Mouse (Mus musculus): ENCODE results near the gene Tinagl1. TPM values are rescaled to one million over a fixed set of nuclear protein-coding genes. Genes with fewer than 3 reads are reported as not detected.

The Tinagl1 gene
- polyA plus RNA-seq, 2 experiments from 2014 or later, result not detected

GRCm38 (mm10) chr4:130177087-130177486 is 2.2 kb upstream of the Tinagl1 start:
- ATAC-seq, result no peak

DNA sequence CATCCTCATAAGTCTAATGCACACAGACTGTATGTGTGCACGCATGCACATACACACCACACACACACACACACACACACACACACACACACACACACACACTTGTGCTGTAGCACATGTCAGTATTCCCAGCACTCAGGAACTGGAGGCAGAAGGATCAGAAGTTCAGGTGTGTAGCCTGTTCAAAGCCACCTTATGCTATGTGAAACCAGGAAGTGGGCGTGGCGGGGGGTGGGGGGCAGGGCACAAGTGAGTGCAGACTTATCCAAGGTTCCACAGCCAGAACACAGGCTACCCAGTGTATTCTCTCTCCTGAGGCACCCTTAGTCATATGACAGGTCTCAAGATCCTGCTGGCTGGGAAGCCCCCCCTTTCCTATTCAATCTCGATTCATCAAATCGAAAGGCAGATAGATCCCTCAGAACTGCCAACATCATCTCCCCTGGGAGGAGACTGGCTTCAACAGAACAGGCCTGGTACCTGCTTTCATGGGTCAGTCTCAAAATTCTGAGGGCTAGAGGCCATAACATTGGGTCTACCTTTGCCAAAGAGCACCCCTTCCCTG is 1.3 kb upstream of the Tinagl1 start:
- no peak for ATAC-seq

DNA sequence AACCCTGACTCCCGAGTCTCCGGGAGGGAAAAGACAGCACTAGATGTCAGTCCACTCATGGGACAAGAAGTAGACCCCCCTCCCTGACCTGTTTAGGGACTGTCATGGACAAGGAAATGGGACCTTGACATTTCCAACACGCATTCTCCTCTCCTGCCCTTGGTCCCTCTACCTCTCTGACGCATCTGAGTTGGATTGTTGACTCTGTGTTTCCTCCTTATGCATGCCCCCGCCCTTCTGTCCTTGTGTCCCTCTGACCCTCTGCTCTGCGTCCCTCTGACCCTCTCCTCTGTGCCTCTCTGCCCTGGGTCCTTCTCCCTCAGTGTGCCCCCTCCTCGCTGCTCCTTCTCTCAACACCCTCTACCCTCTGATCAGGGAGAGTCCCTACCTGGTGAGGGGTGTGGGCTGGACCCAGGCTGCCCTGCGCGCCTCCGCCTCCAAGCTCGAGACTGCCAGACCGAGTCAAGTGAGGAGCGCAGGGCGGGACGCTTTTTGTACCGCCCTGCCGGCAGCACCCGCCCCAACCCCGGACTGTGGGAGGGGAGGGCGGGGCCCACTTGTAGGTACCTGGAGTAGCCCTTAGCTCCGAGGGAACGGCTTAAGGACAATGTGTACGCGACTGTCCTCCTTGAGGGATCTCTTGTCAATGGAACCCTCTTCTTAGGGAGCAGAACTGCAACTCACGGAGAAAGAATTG is 439 bp downstream of the Tinagl1 start:
- no peak for ATAC-seq

- no peak for ATAC-seq
These were observed 1.0 kb downstream of the Tinagl1 start for GRCm38 (mm10) chr4:130173911-130174311.

DNA sequence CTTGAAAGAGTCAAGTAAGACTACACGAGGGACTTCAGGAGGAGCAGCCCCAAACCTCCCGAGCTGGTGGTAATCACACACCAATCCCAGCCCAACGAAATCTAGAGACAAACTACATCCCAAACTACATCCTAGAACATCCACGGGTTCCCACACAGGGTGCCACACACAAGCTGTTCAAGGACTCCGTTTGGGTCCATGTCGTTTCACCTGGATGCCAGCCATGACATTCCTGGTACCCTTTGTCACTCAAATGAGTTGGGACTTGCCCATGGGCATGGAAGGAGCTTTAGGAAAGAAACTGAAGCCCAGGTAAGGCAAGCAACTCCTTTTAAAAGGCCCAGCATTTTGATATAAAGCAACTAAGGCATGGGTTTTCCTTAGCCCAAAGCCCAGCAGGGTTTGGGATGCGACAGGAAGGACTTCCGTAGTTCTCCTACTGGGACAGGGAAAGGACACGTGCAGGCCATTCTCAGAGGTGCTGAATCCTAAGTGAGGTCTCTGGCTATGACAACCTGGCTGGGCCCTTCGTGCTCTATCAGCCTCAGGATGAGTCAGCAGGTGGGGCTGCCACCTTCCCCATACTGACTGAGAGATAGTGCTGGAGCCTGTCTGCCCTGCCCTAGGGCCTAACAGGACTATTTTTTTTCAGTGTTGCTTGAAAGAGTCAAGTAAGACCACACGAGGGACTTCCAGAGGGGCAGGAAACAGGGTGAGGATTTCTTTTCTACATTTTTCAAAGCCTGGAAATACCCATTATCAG is 1.7 kb downstream of the Tinagl1 start:
- no peak for ATAC-seq

GRCm38 (mm10) chr4:130171951-130172765 is 2.8 kb downstream of the Tinagl1 start:
- ATAC-seq, result no peak

DNA sequence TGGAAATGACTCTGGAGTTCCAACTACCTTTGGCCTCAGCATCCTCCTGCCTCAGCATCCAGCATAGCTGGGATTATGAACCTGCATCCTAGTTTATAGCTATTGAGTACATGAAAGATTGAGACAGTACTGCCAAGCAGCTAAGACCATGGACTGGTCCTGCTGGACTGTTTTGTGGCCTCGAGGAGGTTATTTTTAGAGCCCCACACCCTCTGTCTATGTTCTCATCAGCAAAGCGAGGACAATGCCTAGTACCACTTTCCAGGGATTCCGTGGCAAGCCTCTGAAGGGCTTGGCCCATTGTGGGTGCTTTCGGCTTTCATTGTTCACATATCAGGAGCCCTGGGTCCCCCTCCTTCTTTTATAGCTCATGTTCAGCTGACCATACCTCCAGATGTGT is 4.6 kb downstream of the Tinagl1 start:
- ATAC-seq, result no peak

DNA sequence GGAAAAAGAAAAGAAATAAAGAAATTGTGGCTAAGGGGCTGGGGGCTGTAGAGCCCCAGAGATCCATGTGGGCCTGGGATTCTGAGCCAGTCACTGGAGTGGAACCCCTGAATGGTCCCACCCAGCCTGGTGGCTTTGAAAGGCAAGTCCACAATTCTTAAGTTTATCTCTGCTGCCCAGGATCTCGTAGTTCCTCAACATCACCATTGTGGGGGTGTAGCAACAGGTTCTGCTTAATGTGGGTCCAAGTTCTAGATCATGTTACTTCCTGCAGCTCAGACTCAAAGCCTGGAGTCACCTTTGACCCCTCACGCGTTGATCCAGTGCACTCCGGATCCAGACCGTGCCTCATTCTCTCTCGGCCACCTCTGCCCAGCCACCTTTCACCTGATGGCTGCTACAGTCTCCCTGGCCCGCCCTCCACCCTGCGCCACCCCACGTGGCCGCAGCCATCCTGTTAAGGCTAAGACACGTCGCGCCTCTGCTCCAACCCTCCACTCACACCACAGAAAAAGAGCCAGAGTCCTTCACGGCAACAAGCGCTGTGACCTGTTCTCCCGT is 5.4 kb downstream of the Tinagl1 start:
- no peak for ATAC-seq

DNA sequence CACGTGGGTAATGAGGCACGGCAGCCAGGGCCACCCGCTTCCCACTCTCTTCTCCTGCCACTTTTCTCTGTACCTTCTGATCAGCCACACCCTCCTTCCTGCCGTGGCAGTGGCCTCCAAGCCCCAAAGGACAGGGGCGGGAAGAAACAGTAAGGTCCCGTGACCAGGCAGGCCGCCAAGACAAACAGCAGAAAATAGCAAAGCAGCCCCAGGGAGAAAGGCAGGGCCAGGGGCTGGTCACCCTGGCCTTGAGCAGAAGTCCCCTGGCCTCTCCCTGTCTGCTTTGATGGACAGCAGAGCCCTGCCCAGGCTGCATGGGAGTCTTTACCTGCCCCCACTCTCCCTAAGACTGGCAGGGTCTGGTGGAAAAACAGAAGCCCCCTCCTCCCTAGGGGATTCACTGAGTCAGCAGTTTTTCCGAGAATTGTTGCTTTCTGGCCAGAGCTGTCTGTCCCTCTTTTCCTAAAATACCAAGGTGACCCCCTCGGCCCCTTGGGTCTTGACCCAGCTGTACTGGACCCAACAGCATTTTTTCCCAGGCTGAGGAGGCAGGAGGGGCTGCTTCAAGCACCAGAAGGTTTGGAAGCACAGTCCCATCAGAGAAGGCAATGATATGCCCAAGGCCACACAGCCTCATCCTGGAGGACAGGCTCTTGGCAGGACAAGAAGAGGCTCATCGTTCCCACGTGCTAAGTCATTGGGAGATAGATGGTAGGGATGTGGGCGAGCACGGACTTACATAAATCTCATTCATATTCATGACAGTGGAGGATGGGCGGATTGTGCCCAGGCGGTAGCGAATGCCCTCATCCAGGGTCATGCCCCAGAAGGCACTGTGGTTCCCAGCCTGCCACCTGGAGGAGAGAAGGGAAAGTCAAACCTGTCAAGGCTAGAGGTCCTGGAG is 6.4 kb downstream of the Tinagl1 start:
- no peak for ATAC-seq

GRCm38 (mm10) chr4:130167814-130168213 is 7.1 kb downstream of the Tinagl1 start:
- no peak for ATAC-seq

DNA sequence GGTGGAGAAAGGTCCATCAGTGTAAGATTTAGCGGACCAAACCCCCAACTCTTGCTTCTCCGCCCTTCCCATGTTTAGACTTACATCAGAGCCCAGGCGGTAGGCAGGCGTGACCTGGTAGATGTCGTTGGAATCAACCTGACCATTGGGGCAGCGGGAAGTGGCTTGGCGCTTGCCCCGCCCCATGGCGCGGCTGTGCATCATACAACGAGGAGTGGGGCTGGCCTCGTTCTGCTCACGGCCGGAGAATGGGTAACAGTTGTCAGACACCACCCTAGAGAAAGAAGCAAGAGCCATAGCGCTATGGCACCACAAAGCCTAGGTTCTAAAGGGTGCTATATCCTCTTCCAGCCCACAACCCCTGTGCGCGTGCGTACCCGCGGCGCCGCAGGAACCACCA is 7.6 kb downstream of the Tinagl1 start:
- ATAC-seq, result no peak

DNA sequence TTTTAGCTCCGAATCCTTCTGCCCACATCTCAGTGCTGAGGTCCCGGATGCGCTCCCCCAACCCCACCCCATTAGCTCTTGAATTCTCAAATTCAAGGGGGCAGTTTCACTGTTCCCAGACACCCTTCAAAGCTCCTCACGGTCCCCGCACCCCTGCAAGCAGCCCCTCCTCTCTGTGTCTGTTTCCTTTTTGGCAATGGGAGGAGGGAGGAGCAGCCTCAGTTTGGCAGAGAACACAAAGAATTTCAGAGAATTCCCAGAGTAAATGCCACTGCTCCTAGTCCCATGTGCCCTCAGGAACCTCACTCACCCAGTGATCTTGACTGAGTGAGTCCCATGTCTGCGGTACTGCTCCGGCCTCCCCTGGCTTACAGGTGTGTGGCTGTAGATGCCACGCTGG is 8.3 kb downstream of the Tinagl1 start:
- no peak for ATAC-seq

GRCm38 (mm10) chr4:130166061-130166460 is 8.9 kb downstream of the Tinagl1 start:
- no peak for ATAC-seq

DNA sequence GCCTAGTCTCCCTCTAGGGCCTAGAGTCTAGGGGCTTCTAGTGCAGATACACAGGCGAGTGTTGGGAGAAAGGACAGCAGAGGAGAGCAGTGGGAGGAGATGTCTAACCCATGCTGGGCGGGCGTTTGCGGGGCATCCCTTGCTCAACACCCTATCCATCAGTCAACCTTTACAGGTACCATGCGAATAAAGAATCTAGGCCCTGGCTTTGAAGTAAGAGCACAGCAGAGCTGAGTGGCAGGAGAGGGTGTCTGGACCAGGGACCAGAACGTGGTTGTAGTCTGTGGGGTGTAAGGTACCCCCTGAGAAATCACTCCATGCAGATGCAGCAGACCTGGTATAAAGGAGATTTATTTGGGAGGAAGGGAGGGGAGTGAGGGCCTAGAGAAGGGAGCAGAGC is 10.8 kb downstream of the Tinagl1 start:
- no peak for ATAC-seq

DNA sequence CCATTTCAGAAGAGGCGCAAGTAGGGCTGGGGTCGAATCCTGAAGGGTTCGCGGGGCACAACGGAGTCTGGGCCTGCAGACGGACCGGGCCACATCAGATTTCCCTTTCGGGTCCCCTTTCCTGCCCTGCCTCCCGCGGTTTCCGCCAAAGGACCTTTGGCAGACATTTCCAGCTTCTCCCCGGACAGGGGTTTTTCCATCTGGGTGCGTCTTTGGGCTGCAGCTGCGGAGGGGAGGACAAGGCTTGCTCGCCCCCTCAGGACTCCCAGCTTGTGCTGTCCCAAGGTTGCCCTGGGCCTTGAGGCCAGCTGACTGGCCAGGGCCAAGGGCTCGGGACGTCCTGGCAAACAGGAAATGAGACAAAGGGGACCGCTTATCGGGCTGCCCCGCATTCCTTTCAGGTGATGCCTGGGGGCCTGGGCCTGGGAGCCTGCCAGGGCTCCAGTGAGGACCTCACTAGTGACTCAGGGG is 11.5 kb downstream of the Tinagl1 start:
- no peak for ATAC-seq

DNA sequence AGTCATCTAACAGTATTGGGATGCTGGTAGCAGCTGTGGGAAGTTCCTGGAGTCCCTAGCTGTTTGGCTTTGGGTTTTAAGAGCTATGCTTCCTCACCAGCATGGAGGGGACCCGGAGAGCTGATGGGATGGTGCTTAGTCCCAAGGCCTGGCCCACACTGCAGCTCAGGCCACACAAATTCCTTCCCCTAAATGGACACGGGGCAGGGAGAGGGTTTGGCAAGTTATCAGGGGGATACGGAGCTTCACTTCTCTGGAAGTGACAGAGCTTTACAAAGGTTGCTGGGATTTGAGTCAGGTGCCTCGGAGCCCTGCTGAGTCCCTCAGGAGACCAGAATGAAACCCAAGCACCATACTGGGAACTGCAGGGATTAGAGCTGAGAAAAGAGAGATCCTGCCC is 13.6 kb downstream of the Tinagl1 start:
- ATAC-seq, result no peak

DNA sequence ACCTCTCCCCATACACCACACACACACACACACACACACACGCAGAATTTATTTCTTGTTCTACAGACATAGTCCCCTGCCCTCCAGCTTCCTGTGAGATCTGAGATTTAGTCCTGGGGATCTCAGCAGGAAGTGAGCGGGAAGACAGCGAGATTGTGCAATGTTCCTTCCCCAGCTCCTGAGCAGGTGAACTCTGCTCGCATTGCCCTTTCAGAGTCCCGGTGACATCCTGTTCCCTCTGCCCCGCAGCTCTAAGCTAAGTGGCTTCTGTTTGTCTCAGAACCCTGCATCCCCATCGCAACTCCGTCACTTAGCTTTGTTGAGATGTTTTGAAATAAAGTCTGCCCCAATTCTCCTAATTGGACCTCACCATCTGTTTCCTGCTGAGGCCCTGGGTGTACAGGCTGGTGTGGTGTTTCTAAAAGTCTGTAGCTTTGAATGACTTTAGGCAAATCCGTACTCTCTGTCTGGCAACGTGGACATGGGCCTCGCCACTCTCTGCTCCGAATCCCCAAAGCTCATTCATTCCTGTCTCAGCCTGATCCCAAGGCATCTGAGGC is 18.0 kb downstream of the Tinagl1 start:
- no peak for ATAC-seq

- ATAC-seq, result no peak
These were observed 20.7 kb downstream of the Tinagl1 start for GRCm38 (mm10) chr4:130154250-130154649.

GRCm38 (mm10) chr4:130148405-130148804 is 26.5 kb downstream of the Tinagl1 start:
- ATAC-seq, result no peak

GRCm38 (mm10) chr4:130141786-130142185 is 33.1 kb downstream of the Tinagl1 start:
- ATAC-seq, result no peak

DNA sequence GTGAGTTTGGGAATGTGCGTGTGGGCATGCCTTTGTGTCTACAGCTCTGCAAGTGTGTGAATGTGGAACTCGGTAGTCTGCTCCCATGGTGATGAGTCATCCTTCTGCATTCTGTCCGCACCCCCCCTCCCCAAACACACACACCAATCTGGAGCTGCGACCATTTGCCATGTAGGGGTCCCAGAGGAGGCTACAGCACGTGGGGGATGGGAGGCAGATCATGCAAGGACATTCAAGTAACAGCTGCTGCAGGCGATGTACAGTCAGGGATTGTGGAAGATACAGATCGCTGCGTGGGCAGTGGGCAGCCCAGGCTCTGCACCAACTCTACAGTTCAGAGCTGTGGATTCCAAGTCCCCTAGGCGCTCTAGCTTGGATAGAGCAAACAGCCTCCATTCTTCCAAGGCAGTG is 33.9 kb downstream of the Tinagl1 start:
- ATAC-seq, result no peak
